Mouse (Mus musculus): ENCODE measurements around the gene Gsdme.

The Gsdme gene

GRCm38 (mm10) chr6:50187955-50188354 lies 75.7 kb downstream of the Gsdme start:
- peak; percentile 90 for DNase-seq (ENCODE audit: low read depth)

GRCm38 (mm10) chr6:50180189-50180588 lies 83.5 kb downstream of the Gsdme start:
- peak; percentile 62 for DNase-seq (ENCODE audit: low read depth)

- DNase-seq (ENCODE audit: low read depth): no peak
Observed at GRCm38 (mm10) chr6:50175736-50176135, 87.9 kb downstream of the Gsdme start.

GRCm38 (mm10) chr6:50169771-50170170 lies 93.9 kb downstream of the Gsdme start:
- no peak for DNase-seq (ENCODE audit: low read depth)

- DNase-seq (ENCODE audit: low read depth): no peak
Observed at GRCm38 (mm10) chr6:50168821-50169220, 94.8 kb downstream of the Gsdme start.

GRCm38 (mm10) chr6:50163013-50163412 lies 100.6 kb downstream of the Gsdme start:
- DNase-seq (ENCODE audit: low read depth): peak; percentile 71

- DNase-seq (ENCODE audit: low read depth): peak; percentile 33
Observed at GRCm38 (mm10) chr6:50159842-50160241, 103.8 kb downstream of the Gsdme start.

- DNase-seq (ENCODE audit: low read depth): no peak
Observed at GRCm38 (mm10) chr6:50149378-50149777, 114.3 kb downstream of the Gsdme start.

- no peak for DNase-seq (ENCODE audit: low read depth)
Observed at GRCm38 (mm10) chr6:50146158-50146557, 117.5 kb downstream of the Gsdme start.

GRCm38 (mm10) chr6:50139526-50139925 lies 124.1 kb downstream of the Gsdme start:
- no peak for DNase-seq (ENCODE audit: low read depth)
